Mouse (Mus musculus): ENCODE results near the gene Naa38.

DNA sequence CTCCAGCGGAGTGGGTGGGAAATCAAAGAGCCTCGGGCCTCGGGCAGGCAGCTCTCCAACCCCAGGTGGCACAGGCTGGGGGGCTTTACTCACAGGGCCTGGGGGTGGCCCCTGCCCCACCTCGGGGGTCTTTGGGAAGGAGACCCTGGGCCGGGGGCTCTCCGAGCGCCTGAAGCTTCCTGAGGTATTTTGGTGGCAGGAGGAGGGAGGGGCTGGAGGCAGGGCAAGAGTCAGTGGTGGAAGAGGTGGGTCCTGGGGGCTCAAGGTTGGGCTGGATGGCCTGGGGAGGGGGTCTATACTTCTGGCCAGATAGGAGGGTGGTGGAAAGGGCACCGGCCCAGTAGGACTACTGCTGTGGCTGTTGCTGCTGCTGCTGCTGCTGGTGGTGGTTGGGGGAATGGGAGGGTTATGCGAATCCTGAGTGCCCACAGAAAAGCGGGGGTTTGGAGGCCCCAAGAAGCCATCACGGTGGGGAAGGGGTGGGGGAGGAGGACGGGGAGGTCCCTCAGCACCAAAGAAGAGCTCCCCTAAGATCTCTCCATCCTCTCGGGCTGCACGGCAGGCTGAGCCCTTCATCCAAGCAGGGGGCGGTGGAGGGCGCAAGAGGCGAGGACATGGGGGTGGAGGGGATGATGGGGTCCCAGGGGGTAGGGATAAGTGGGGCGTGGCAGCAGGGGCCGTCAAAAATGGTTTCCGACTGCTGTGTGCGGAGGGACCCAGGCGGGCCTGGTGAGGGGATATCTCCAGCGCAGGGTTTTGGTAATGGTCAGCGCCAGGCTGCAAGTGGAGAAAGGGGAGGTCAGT is 10.3 kb downstream of the Naa38 start:
- no peak for TF ChIP-seq CTCF (IDR thresholded peaks at IDR 0.05; ENCODE audit: low read depth, low read length)
- TF ChIP-seq POLR2A (IDR thresholded peaks at IDR 0.05; ENCODE audit: borderline replicate concordance, low read depth, low read length), result no peak
